18 mouse cellular contexts compared by ENCODE assay signal in genomic region chr4:138042257-138042589, GRCm38 (mm10). TPM values are rescaled to one million over a fixed set of nuclear protein-coding genes. Genes with fewer than 3 reads are reported as not detected.
A peak's percentile ranks its signal among the peaks of the same experiment; 100 is the strongest.
DNase-seq lines count a peak whose midpoint lies in the region; ATAC-seq and TF ChIP-seq lines count a peak whose summit lies in the region.
"Had no signal": no experiment of that assay in that cellular context is flagged by ENCODE, and none has a peak within 500 bp of the region (broad histone marks: within the 10 kb centered on the region; RNA-seq: fewer than 3 reads in every experiment).

No protein-coding gene starts in this region.

- no peaks in the 10 kb centered on the region for H3K27me3 ChIP-seq in heart, adult 2 months (ENCODE audit: control insufficient read depth, insufficient read depth, low read length)
- H3K27me3 ChIP-seq in midbrain, embryonic 12.5 days: no peaks in the 10 kb centered on the region
- no peaks in the 10 kb centered on the region for H3K27me3 ChIP-seq in midbrain, embryonic 11.5 days (ENCODE audit: control insufficient read depth, insufficient read depth, low read length)
- no peaks in the 10 kb centered on the region for H3K27me3 ChIP-seq in Patski
- no peaks in the 10 kb centered on the region for H3K27me3 ChIP-seq in neural tube, embryonic 15.5 days (replicated peaks)
- H3K27me3 ChIP-seq: embryonic facial prominence, embryonic 13.5 days; neural tube, embryonic 12.5 days; stomach, embryonic 15.5 days had no signal

- no peak for ATAC-seq in midbrain, embryonic 12.5 days (ENCODE audit: low FRiP score, low read depth)
- ATAC-seq in midbrain, embryonic 11.5 days (ENCODE audit: low FRiP score): no peak
- peak; percentile 69 for ATAC-seq in Patski
- ATAC-seq in neural tube, embryonic 15.5 days (ENCODE audit: low FRiP score): no peak

- H3K4me1 ChIP-seq in heart, adult 2 months (ENCODE audit: control insufficient read depth, insufficient read depth, low read length): peaks cover 6% of the 10 kb centered on the region
- peaks cover 4% of the 10 kb centered on the region for H3K4me1 ChIP-seq in midbrain, embryonic 12.5 days
- H3K4me1 ChIP-seq in midbrain, embryonic 11.5 days (ENCODE audit: control insufficient read depth, insufficient read depth, low read length): peaks cover 1% of the 10 kb centered on the region; the same call in 1 of the 2 replicates
- H3K4me1 ChIP-seq in neural tube, embryonic 15.5 days: peaks cover 31% of the 10 kb centered on the region

- WGBS in heart, adult 2 months: 57% methylated on average over 2 of the region's 2 CpGs
- 83% methylated on average over 2 of the region's 2 CpGs for WGBS in midbrain, embryonic 12.5 days
- WGBS in midbrain, embryonic 11.5 days: 87% methylated on average over 2 of the region's 2 CpGs
- 51% methylated on average over 2 of the region's 2 CpGs for WGBS in neural tube, embryonic 15.5 days

- H3K36me3 ChIP-seq in heart, adult 2 months (ENCODE audit: control insufficient read depth, insufficient read depth, low read length): no peaks in the 10 kb centered on the region
- peaks cover 29% of the 10 kb centered on the region for H3K36me3 ChIP-seq in midbrain, embryonic 12.5 days
- peaks cover 14% of the 10 kb centered on the region for H3K36me3 ChIP-seq in midbrain, embryonic 11.5 days (ENCODE audit: control insufficient read depth, insufficient read depth, low read length)
- peaks cover 11% of the 10 kb centered on the region for H3K36me3 ChIP-seq in neural tube, embryonic 15.5 days

- TF ChIP-seq EP300 in heart, adult 2 months (IDR thresholded peaks at IDR 0.05; ENCODE audit: insufficient read depth, low read depth, low read length): no peak

- H3K9ac ChIP-seq in heart, adult 2 months (ENCODE audit: low read depth, low read length): no peak overlapping the region
- no peak overlapping the region for H3K9ac ChIP-seq in midbrain, embryonic 12.5 days (replicated peaks)
- no peak overlapping the region for H3K9ac ChIP-seq in midbrain, embryonic 11.5 days (ENCODE audit: low read length)
- no peak overlapping the region for H3K9ac ChIP-seq in neural tube, embryonic 15.5 days (replicated peaks)
- H3K9ac ChIP-seq: embryonic facial prominence, embryonic 13.5 days; lung, embryonic 14.5 days; neural tube, embryonic 12.5 days; stomach, embryonic 15.5 days had no signal

- no peaks in the 10 kb centered on the region for H3K9me3 ChIP-seq in midbrain, embryonic 12.5 days
- no peaks in the 10 kb centered on the region for H3K9me3 ChIP-seq in midbrain, embryonic 11.5 days (ENCODE audit: control insufficient read depth, low read length)
- H3K9me3 ChIP-seq in neural tube, embryonic 15.5 days (replicated peaks): no peaks in the 10 kb centered on the region
- H3K9me3 ChIP-seq: embryonic facial prominence, embryonic 13.5 days; heart, embryonic 10.5 days; stomach, embryonic 15.5 days had no signal

- DNase-seq in heart, adult 2 months: no peak
- DNase-seq in heart, adult 8-10 months (ENCODE audit: low spot score): no peak
- DNase-seq in midbrain, embryonic 11.5 days (ENCODE audit: low spot score, missing footprints): no peak
- no peak for DNase-seq in Patski (ENCODE audit: low read depth, low spot score)
- no peak for DNase-seq in heart, adult 9 months (ENCODE audit: low spot score in 2 of 2)
- DNase-seq: adrenal gland, adult 8-10 months; cerebellum, postnatal 10 days; gastrocnemius, postnatal 14 days; kidney, adult 8-10 months; kidney, postnatal 4 days; lung, embryonic 14.5 days had no signal

- CTCF ChIA-PET in Patski (lab: Charles Lee): interaction anchor here (0.8 kb wide), 1 partner anchor 10 kb away, joined by 3 read pairs; no protein-coding TSS in a partner anchor

- H3K4me2 ChIP-seq in midbrain, embryonic 12.5 days (replicated peaks): no peak overlapping the region
- H3K4me2 ChIP-seq in midbrain, embryonic 11.5 days: no peak overlapping the region
- no peak overlapping the region for H3K4me2 ChIP-seq in neural tube, embryonic 15.5 days
- H3K4me2 ChIP-seq: embryonic facial prominence, embryonic 13.5 days; liver, embryonic 11.5 days; lung, embryonic 14.5 days; neural tube, embryonic 12.5 days; stomach, embryonic 15.5 days had no signal

- H3K79me2 ChIP-seq in heart, adult 2 months (replicated peaks; ENCODE audit: control insufficient read depth, insufficient read depth, low read length): 0 out of 2 replicates have a peak, but pooled peaks cover 2% of the 10 kb centered on the region

- POLR2A ChIA-PET in Patski (lab: Charles Lee): no interaction called here

- intact Hi-C loops in heart, adult 2 months (cut with DNase I): no loop called here

- TF ChIP-seq CTCF in heart, adult 2 months (IDR thresholded peaks at IDR 0.05): no peak
- TF ChIP-seq CTCF in Patski (IDR thresholded peaks at IDR 0.05): no peak

- H3K4me3 ChIP-seq in heart, adult 2 months: no peak overlapping the region
- H3K4me3 ChIP-seq in midbrain, embryonic 12.5 days: no peak overlapping the region
- no peak overlapping the region for H3K4me3 ChIP-seq in midbrain, embryonic 11.5 days (ENCODE audit: low read depth, low read length)
- H3K4me3 ChIP-seq in neural tube, embryonic 15.5 days (replicated peaks): no peak overlapping the region
- H3K4me3 ChIP-seq: embryonic facial prominence, embryonic 13.5 days; heart, embryonic 10.5 days; neural tube, embryonic 12.5 days; stomach, embryonic 15.5 days had no signal

- peak overlapping the region; percentile 44; the same call in 1 of the 2 replicates for H3K27ac ChIP-seq in heart, adult 2 months
- H3K27ac ChIP-seq in midbrain, embryonic 12.5 days (replicated peaks): peak overlapping the region; percentile 20; the same call in 1 of the 2 replicates
- H3K27ac ChIP-seq in midbrain, embryonic 11.5 days (ENCODE audit: low read depth, low read length): no peak overlapping the region
- H3K27ac ChIP-seq in neural tube, embryonic 15.5 days (replicated peaks): peak overlapping the region; percentile 34; the same call in 1 of the 2 replicates
- H3K27ac ChIP-seq: embryonic facial prominence, embryonic 13.5 days; heart, embryonic 10.5 days; neural tube, embryonic 12.5 days; stomach, embryonic 15.5 days had no signal

- in situ Hi-C loops in Patski (cut with MboI; ENCODE audit: low pct_unique_long_range_greater_than_20kb): no loop called here

- TF ChIP-seq POLR2A in heart, adult 2 months (IDR thresholded peaks at IDR 0.05; ENCODE audit: insufficient read depth, low read depth, low read length): no peak

RNA-seq across cellular contexts. Expression of gene Eif4g3, which starts 49.4 kb away (rescaled TPM):
- 10 to 100 TPM; 39.7 to 43.7 TPM for total RNA-seq in heart, adult 2 months (2021)
- 24.8 and 29.1 TPM in 2 replicates for polyA plus RNA-seq in heart, adult 2 months (2012; rRNA removed)
- total RNA-seq in heart, adult 8-10 months (2022): 10 to 100 TPM; 36.5 to 42.9 (median 41.0) TPM
- 61.6 and 62.8 TPM in 2 replicates for polyA plus RNA-seq in midbrain, embryonic 12.5 days (2016; fragmentation: Nextera tagmentation; extraction: Ambion mirVana)
- 39.5 and 41.9 TPM in 2 replicates for polyA plus RNA-seq in midbrain, embryonic 11.5 days (2014; fragmentation: Nextera tagmentation; extraction: Ambion mirVana)
- 73.5 TPM for polyA plus RNA-seq in Patski (2021)
- polyA plus RNA-seq in neural tube, embryonic 15.5 days (2015; fragmentation: Nextera tagmentation; extraction: Ambion mirVana): 45.7 and 49.5 TPM in 2 replicates
